Mouse (Mus musculus) cerebellum, postnatal 36 days (tissue): ENCODE data around the gene Setd3.

Experiments
- DNase-seq, 2 experiments: peaks; one replicate each; pipeline ENCODE4 v3.0.0; 2021 to 2022; ENCODE audit warnings: mixed read lengths in 2 of 2

Gene Setd3

DNA sequence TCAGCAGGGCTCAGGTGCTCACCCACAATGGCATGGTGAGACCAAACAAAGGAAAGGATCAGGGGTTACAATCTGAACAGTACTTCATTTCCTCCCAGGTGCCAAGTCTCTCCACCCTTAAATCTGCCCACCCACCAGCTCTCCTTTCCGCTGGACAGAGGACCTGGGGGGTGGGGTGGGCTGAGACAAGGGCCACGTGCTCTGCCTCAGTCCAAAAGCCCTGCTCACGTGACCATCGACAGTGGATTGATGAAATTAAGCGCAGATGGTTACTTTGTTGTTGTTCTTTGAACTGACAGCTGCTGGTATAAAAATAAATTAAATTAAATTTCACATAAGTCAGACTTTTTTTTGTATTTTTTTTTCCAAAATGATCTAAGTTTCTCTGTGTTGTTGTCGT, 109.6 kb downstream of the Setd3 start:
- no peak for DNase-seq

DNA sequence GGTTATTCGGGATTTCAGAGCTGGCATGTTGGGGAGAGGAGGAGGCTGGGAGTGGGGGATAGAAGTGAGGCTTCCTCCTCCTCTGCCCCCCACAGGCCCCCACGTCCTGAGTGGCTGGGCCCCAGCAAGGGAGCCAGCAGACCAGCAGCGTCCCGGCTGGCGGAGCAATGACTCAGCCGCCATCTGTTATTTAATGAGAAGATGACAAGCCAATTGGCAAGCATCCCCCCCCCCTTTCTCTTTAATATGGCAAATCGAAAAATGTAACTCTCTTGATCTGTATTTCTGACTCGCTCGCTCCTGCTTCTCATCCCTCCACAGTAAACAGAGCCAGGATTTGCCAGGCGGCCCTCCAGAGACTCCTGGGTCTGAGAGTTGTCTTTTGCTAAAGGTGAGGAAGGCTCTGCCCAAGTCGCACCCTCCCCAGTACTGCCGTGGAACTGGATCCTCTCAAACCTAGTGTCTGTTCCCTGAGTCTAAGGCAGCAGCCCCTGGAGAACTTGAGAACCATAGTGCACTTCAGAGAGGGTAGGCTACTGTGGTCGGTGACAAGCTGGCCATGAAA, 111.2 kb downstream of the Setd3 start:
- peak; percentile 79 to 83 for DNase-seq

DNA sequence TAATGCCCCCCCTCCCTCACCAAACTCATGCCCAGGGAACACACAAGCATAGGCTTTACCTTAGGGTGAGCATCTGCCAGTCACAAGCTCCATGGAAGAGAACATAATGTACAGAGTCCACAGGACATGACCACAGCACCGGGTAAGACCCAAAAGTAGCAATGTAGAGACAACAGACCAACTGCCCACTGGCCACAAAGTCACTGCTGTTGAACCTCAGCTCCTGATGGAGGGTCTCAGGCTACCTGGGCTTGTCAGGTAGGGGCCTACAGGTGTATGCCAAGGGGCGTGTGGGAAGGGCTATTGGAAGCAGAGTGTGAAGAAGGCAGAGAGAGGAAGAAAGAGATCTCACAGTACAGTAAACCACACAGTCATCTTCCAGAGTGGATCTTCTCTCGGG, 111.9 kb downstream of the Setd3 start:
- DNase-seq = peak in 1 of 2 experiments; percentile 46

DNA sequence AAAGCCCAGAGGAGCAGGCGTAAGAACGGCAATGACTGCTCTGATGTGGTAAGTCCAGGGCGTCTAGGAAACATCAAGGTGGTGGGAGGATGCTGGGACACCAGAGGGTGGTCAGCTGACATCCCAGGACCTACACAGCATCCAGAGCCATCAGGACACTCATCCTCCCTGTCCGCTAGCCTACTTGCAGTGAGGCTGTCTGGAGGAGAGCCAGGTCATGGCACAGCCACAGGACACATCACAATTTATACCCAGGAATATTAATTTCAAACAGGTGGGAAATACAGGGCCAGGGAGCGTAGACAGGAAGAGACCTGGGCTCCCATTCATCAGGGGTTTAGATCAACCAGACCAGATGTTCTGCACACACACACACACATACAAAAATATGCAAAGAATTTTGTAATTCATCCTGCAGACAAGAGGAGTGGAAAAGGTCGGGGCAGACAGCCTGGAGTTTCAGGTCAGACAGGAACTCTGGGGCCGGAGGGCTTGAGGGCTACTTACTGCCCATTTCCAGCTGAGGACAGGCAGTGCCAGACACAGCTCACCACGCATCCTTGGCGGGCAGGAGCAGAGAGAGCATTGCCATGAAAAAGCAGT, 114.6 kb downstream of the Setd3 start:
- peak; percentile 44 to 47 for DNase-seq

DNA sequence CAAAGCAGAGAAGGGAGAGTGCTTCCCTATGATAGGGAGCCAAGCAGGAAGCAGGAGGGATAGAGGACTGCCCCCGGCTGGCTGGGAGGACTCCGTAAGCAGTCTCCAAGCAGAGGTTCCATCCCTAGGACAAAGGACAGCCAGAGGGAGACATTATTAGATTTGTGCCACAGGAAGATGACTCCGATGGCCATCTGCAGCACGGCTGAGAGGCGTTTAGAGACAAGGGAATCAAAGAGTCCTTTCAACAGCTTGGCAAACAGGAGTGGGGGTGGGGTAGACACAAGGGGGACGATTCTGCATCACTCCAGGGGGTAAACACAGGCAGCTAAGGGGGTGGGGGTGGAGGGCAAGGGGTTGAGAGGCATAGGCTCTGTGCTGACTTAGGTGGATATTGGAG, 115.1 kb downstream of the Setd3 start:
- no peak for DNase-seq

DNA sequence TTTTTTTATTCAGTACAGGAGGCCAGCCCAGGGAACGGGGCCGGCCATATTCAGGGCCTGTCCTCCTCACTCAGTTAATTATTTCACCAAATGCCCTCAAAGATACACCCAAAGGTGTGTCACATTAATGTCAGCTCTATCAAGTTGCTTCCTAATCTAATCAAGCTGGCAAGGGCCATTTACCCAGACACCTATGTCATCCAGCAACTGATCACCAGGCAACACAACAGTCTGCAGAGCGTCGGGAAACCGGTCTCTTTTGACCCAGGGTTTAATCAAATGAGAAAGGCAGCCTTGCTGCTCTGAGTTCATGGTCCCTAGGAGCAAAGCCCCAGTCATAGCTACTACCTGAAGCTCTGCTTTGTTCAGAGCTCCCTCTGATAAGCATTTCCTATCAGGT, 117.0 kb downstream of the Setd3 start:
- peak in 1 of 2 experiments; percentile 27 for DNase-seq

DNA sequence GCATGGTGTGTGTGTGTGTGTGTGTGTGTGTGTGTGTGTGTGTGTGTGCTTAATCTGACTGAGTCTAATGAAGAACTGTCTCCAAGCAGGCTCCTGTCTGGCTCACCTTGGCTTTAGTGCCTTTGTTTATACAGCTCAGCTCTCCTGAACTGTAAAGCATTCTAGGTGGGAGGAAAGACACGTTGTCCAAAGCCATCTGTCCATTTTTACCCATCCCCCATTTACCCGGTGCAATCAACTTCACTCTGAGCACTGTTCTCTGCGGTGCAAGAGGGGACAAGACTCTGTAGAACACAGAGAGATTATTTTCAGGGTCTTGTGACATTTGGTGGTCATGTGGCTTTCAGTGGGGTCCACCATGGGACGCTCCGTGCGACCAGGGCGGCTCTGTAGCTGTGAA, 117.5 kb downstream of the Setd3 start:
- DNase-seq = peak; percentile 44 to 61
